Mouse (Mus musculus): ENCODE measurements around the gene Il20ra.
A peak's percentile ranks its signal among the peaks of the same experiment; 100 is the strongest.

Il20ra gene

DNA sequence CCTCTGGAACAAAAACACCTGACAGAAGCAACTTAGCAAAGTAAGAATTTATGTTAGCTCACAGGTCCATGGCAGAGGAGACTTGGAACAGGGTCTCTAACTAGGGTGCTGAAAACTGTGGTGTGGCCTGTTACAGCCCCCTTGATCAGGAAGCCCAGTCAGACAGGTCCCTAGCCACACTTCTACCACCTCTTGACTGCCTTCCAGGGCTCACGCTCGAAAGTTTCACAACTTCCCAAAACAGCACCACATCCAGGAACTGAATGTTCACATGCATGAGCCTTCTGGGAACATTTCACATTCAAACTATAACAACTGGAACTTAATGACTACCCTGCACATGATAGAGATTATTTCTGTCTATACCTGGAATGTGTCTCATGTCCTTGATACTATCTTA is 53.1 kb downstream of the Il20ra start:
- DNase-seq (ENCODE audit: low read depth, low spot score) = no peak

DNA sequence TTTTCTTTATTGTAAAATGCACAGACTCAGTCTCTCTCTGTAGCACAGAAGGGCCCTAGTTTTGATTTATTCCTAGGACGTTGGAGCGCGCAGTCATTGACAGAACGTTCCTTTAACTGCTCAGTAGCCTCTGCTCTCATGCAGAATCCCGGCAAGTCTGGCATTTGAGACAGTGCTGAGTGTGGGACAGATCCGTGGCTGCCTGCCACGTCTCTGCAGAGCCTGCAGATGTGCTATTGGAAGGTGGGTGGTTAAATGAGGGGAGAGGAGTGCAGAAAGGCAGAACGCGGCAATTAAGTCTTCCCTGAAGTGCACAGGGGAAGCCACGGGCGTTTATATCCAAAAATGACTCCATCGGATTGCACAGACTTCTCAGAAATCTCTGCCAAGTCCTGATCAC is 66.7 kb downstream of the Il20ra start:
- DNase-seq (ENCODE audit: low read depth, low spot score) = no peak

DNA sequence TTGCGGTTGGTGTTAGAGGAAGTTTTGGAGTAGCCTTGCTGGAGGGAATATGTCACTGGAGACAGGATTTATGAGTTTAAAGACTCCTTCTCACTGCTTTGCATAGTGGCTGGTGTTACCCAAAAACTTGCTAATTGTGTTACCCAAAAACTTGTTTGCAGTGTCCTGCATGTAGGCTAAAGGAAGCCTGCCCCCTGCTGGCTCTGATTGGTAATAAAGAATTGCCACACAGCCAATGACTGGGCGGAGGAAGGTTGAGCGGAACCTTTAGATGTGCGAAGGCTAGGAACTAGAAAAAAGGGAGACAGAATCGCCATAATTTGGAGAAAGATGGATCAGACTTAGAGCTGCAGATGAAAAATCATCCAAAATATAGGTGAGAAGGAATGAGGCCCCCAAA is 69.0 kb downstream of the Il20ra start:
- peak; percentile 6 for DNase-seq (ENCODE audit: low read depth, low spot score)

DNA sequence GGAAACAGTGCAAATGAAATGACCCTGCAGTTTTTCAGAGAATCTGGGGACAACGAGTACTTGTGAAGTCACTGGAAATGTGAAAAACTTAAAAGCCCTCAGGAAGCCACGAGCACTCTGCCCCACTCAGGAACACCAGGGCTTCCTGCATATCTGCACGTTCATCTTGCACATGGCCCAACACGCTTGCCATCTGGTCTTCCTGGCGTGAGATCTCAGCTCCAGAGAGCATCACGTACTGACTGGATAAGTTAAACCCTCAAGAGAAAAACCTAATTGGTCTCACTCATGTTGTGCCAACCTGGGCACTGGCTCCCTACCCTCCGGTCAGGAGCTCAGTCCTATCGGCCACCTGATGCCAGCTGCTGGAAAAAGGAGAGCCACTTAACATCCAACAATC is 82.6 kb downstream of the Il20ra start:
- no peak for DNase-seq (ENCODE audit: low read depth, low spot score)

DNA sequence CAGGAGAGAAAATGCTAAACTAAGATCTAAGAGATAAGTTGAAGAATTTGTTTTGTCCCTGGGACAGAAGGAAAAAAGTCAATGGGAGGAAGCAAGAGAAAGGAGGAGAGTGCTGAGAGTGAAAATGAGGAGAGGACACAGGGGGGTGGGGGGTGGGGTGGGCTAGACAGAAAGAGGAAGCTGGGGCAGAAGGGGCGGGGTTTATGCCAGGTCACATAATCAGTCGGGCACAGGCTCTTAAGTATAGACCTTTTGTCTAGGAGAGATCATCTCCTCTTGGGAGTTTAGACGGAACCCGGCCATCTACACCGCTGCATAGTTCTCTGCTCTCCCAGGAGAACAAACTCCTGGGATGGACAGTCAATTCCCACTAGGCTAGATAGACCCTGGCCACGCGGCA is 90.6 kb downstream of the Il20ra start:
- DNase-seq (ENCODE audit: low read depth, low spot score) = no peak

DNA sequence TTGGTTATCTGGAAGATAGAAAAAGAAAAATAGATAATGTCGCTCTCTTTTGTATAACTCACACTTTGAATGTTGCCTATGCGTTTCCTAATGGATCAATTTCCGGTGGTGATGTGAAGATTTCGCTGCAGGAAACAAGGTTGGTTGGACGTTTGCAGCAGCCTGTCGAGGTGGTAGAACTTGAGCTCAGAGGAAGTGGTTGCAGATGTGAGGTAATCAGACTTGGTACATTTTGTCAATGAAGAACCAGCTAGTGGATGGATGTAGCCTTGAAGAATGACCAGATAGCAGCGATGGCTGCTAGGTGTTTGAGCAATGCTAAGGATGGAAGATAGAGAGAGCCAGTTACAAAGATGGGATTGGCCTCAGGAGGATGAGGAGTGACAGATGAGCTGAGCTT is 92.4 kb downstream of the Il20ra start:
- DNase-seq (ENCODE audit: low read depth, low spot score) = no peak

Measured in forelimb bud, embryonic 11.5 days (tissue).